26 mouse cellular contexts compared by ENCODE assay signal in genomic region chr11:107226013-107226412, GRCm38 (mm10). TPM values are rescaled to one million over a fixed set of nuclear protein-coding genes. Genes with fewer than 3 reads are reported as not detected.
DNase-seq lines count a peak whose midpoint lies in the region; ATAC-seq and TF ChIP-seq lines count a peak whose summit lies in the region.
"Had no signal": no experiment of that assay in that cellular context is flagged by ENCODE, and none has a peak within 500 bp of the region (broad histone marks: within the 10 kb centered on the region; RNA-seq: fewer than 3 reads in every experiment).

No protein-coding gene starts in this region.

- no peak for ATAC-seq in heart, embryonic 12.5 days (ENCODE audit: insufficient number of reproducible peaks, low FRiP score)
- ATAC-seq in heart, embryonic 15.5 days (replicated peaks; ENCODE audit: insufficient number of reproducible peaks, insufficient read depth, low FRiP score, low read depth) = no peak
- no peak for ATAC-seq in erythroid progenitor cell, adult 5-6 weeks (replicated peaks; ENCODE audit: low FRiP score, poor library complexity, severe bottlenecking)
- ATAC-seq: inflammation-experienced regulatory T-cells, adult 6 months; midbrain, embryonic 15.5 days had no signal

- no peak overlapping the region for H3K4me2 ChIP-seq in heart, embryonic 12.5 days
- H3K4me2 ChIP-seq in heart, embryonic 15.5 days = no peak overlapping the region
- H3K4me2 ChIP-seq: embryonic facial prominence, embryonic 12.5 days; forebrain, embryonic 12.5 days; hindbrain, embryonic 14.5 days; limb, embryonic 12.5 days; liver, embryonic 13.5 days; midbrain, embryonic 15.5 days; neural tube, embryonic 12.5 days; stomach, embryonic 15.5 days had no signal

- 0 out of 2 replicates have a peak, but pooled peaks cover 3% of the 10 kb centered on the region for H3K9me3 ChIP-seq in heart, embryonic 12.5 days (replicated peaks)
- no peaks in the 10 kb centered on the region for H3K9me3 ChIP-seq in heart, embryonic 15.5 days (replicated peaks)
- H3K9me3 ChIP-seq: forebrain, embryonic 12.5 days; limb, embryonic 12.5 days; midbrain, embryonic 15.5 days; stomach, embryonic 15.5 days had no signal

- intact Hi-C loops in heart, adult 2 months (cut with DNase I) = no loop called here

- no peaks in the 10 kb centered on the region for H3K79me2 ChIP-seq in heart, adult 2 months (replicated peaks; ENCODE audit: control insufficient read depth, insufficient read depth, low read length)

- no peaks in the 10 kb centered on the region for H3K27me3 ChIP-seq in heart, adult 2 months (ENCODE audit: control insufficient read depth, insufficient read depth, low read length)
- no peaks in the 10 kb centered on the region for H3K27me3 ChIP-seq in heart, embryonic 12.5 days (replicated peaks)
- H3K27me3 ChIP-seq in heart, embryonic 15.5 days = no peaks in the 10 kb centered on the region
- H3K27me3 ChIP-seq: embryonic facial prominence, embryonic 12.5 days; forebrain, embryonic 12.5 days; limb, embryonic 12.5 days; liver, embryonic 13.5 days; megakaryocyte, embryonic 14.5 days; midbrain, embryonic 15.5 days; neural tube, embryonic 12.5 days; stomach, embryonic 15.5 days had no signal

- peak in 1 of 2 experiments; percentile 61 for DNase-seq in heart, adult 2 months
- peak; percentile 53 to 70 for DNase-seq in heart, adult 9 months (ENCODE audit: low spot score in 2 of 2)
- DNase-seq in heart, postnatal 4 days = peak; percentile 47
- no peak for DNase-seq in adipocyte (ENCODE audit: low spot score)
- DNase-seq: cerebellum, adult 11-12 months; cerebellum, postnatal 10 days; kidney, adult 2 months; kidney, postnatal 10 days; liver, embryonic 13.5 days; lung, adult 2 months; lung, postnatal 14 days; retina, postnatal 1 day; right cerebral cortex, postnatal 4 days; thymus, postnatal 25 days had no signal

- peak overlapping the region; percentile 85 for H3K27ac ChIP-seq in heart, adult 2 months
- H3K27ac ChIP-seq in heart, embryonic 12.5 days (ENCODE audit: poor library complexity, severe bottlenecking) = no peak overlapping the region
- H3K27ac ChIP-seq in heart, embryonic 15.5 days = peak overlapping the region; percentile 85
- H3K27ac ChIP-seq: embryonic facial prominence, embryonic 12.5 days; forebrain, embryonic 12.5 days; hindbrain, embryonic 14.5 days; liver, embryonic 13.5 days; midbrain, embryonic 15.5 days; neural tube, embryonic 12.5 days; stomach, embryonic 15.5 days had no signal

- peaks cover 7% of the 10 kb centered on the region for H3K4me1 ChIP-seq in heart, adult 2 months (ENCODE audit: control insufficient read depth, insufficient read depth, low read length)
- peaks cover 33% of the 10 kb centered on the region for H3K4me1 ChIP-seq in heart, embryonic 12.5 days (replicated peaks)
- peaks cover 29% of the 10 kb centered on the region for H3K4me1 ChIP-seq in heart, embryonic 15.5 days (replicated peaks)
- H3K4me1 ChIP-seq: liver, embryonic 13.5 days; megakaryocyte, embryonic 14.5 days; stomach, embryonic 15.5 days had no signal

- H3K36me3 ChIP-seq in heart, adult 2 months (ENCODE audit: control insufficient read depth, insufficient read depth, low read length) = peaks cover 8% of the 10 kb centered on the region; the same call in 1 of the 2 replicates
- H3K36me3 ChIP-seq in heart, embryonic 12.5 days = 0 out of 2 replicates have a peak, but pooled peaks cover 8% of the 10 kb centered on the region
- H3K36me3 ChIP-seq in heart, embryonic 15.5 days = no peaks in the 10 kb centered on the region
- H3K36me3 ChIP-seq: midbrain, embryonic 15.5 days; stomach, embryonic 15.5 days had no signal

- TF ChIP-seq EP300 in heart, adult 2 months (IDR thresholded peaks at IDR 0.05; ENCODE audit: insufficient read depth, low read depth, low read length) = peak; percentile 79; the same call in 1 of the 2 replicates

- 35% methylated on average over 10 of the region's 10 CpGs for WGBS in heart, adult 2 months
- 73% methylated on average over 10 of the region's 10 CpGs for WGBS in heart, embryonic 12.5 days
- WGBS in heart, embryonic 15.5 days = 69% methylated on average over 10 of the region's 10 CpGs

- no peak overlapping the region for H3K9ac ChIP-seq in heart, adult 2 months (ENCODE audit: low read depth, low read length)
- H3K9ac ChIP-seq in heart, embryonic 12.5 days = no peak overlapping the region
- no peak overlapping the region for H3K9ac ChIP-seq in heart, embryonic 15.5 days
- H3K9ac ChIP-seq: embryonic facial prominence, embryonic 12.5 days; forebrain, embryonic 12.5 days; hindbrain, embryonic 14.5 days; limb, embryonic 12.5 days; liver, embryonic 13.5 days; midbrain, embryonic 15.5 days; neural tube, embryonic 12.5 days; stomach, embryonic 15.5 days had no signal

- TF ChIP-seq POLR2A in heart, adult 2 months (IDR thresholded peaks at IDR 0.05; ENCODE audit: insufficient read depth, low read depth, low read length) = no peak

- H3K4me3 ChIP-seq in heart, adult 2 months = no peak overlapping the region
- H3K4me3 ChIP-seq in heart, embryonic 12.5 days = no peak overlapping the region
- H3K4me3 ChIP-seq in heart, embryonic 15.5 days = no peak overlapping the region
- H3K4me3 ChIP-seq: embryonic facial prominence, embryonic 12.5 days; forebrain, embryonic 12.5 days; limb, embryonic 12.5 days; liver, embryonic 13.5 days; megakaryocyte, embryonic 14.5 days; midbrain, embryonic 15.5 days; neural tube, embryonic 12.5 days; stomach, embryonic 15.5 days had no signal

- no peak for TF ChIP-seq CTCF in heart, adult 2 months (IDR thresholded peaks at IDR 0.05)

RNA-seq across cellular contexts. Expression of gene Nol11, which starts 36.8 kb away (rescaled TPM):
- total RNA-seq in heart, adult 2 months (2021) = 10 to 100 TPM; 18.3 to 18.6 TPM
- polyA plus RNA-seq in heart, adult 2 months (2012; rRNA removed) = 8.2 and 13.9 TPM in 2 replicates
- polyA plus RNA-seq in heart, embryonic 12.5 days (2016; fragmentation: Nextera tagmentation; extraction: Ambion mirVana) = 45.4 and 45.6 TPM in 2 replicates
- 39.3 and 42.2 TPM in 2 replicates for polyA plus RNA-seq in heart, embryonic 15.5 days (2015; fragmentation: Nextera tagmentation; extraction: Ambion mirVana)
- 10 to 100 TPM; 28.5 to 30.8 TPM for total RNA-seq in heart, postnatal 4 days (2021)
- 8.6 and 10.9 TPM in 2 replicates for total RNA-seq in erythroid progenitor cell, adult 5-6 weeks (2015; ENCODE audit: low replicate concordance)
- 7.9 and 9.5 TPM in 2 replicates for total RNA-seq in erythroid progenitor cell, adult 5-6 weeks (2017; ENCODE audit: low replicate concordance)
